Mouse (Mus musculus): ENCODE results near the gene Znrd1.

DNA sequence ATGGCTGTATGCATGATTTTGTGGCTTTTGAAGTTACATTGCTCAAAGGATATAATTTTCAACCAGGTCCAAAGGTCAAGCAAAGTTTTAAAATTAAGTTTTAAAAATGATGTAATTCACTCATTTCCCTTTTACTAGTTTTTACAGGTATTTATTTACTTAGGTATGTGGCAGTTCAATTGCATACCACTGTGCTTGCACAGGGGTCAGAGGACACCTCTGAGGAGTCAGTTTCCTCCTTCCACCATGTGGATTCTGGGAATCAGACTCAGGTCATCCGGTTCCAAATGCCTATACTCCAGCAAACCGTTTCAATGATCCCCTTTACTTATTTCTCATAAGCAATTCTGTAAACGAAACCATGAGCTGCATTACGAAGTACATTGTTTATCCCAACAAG lies 35.6 kb downstream of the Znrd1 start:
- no peak for TF ChIP-seq POLR2A (IDR thresholded peaks at IDR 0.05; ENCODE audit: low read depth, low read length)
- no peak for TF ChIP-seq CTCF (conservative IDR thresholded peaks at IDR 0.05; ENCODE audit: insufficient read depth, insufficient read length, low read depth, low read length)
